Mouse (Mus musculus): ENCODE measurements around the gene Blm. TPM values are rescaled to one million over a fixed set of nuclear protein-coding genes. Genes with fewer than 3 reads are reported as not detected.

Blm gene
- total RNA-seq, 2 experiments from 2014 or later: 5.4 to 10.7 TPM

- DNase-seq: no peak
Observed at GRCm38 (mm10) chr7:80405188-80405695, 129.7 kb downstream of the Blm start, which contains the start of gene Furin. Furin (minus strand) TSS chr7:80405436.

Other genes with a start within 250 kb of the Blm start
- gene Prc1, start 240.7 kb downstream of the Blm start, total RNA-seq (2021): 10 to 100 TPM; 38.9 to 43.4 TPM
- gene Rccd1, start 210.7 kb downstream of the Blm start, total RNA-seq (2021): 10 to 100 TPM in 1 of 2 experiments, 1 to 10 TPM in 1; 8.4 to 13.8 TPM
- gene Unc45a, start 194.1 kb downstream of the Blm start, total RNA-seq (2021): 10 to 100 TPM; 40.8 to 44.6 TPM
- 10 to 100 TPM; 45.3 to 54.8 TPM for gene Hddc3, start 192.0 kb downstream of the Blm start, total RNA-seq (2021)
- gene Man2a2, start 163.7 kb downstream of the Blm start, total RNA-seq (2021): 10 to 100 TPM; 56.2 to 93.5 TPM
- gene Fes, start 147.2 kb downstream of the Blm start, total RNA-seq (2021): 10 to 100 TPM; 13.2 to 17.1 TPM
- 100 to 1,000 TPM; 113 to 129 TPM for gene Furin, start 129.7 kb downstream of the Blm start, total RNA-seq (2021)
- gene Crtc3, start 153.8 kb upstream of the Blm start, total RNA-seq (2021): 10 to 100 TPM; 19.0 to 26.8 TPM

Data from adrenal gland, postnatal 10 days (tissue).